Mouse (Mus musculus) retina, postnatal 1 day (tissue): ENCODE measurements around the gene Mtcl1.

ENCODE experiments used
- DNase-seq: peaks from one replicate; pipeline ENCODE4 v3.0.0-alpha.2; 2012

Mtcl1 gene

GRCm38 (mm10) chr17:66320716-66321372, 128.7 kb downstream of the Mtcl1 start:
- DNase-seq: no peak

- peak; percentile 58 for DNase-seq
Measured at GRCm38 (mm10) chr17:66318031-66318430, 131.5 kb downstream of the Mtcl1 start.

- DNase-seq: no peak
Measured at GRCm38 (mm10) chr17:66317576-66317975, 132.0 kb downstream of the Mtcl1 start.

- DNase-seq: no peak
Measured at GRCm38 (mm10) chr17:66317156-66317555, 132.4 kb downstream of the Mtcl1 start.

- peak; percentile 41 for DNase-seq
Measured at GRCm38 (mm10) chr17:66315451-66315850, 134.1 kb downstream of the Mtcl1 start.

- no peak for DNase-seq
Measured at GRCm38 (mm10) chr17:66314566-66315285, 134.8 kb downstream of the Mtcl1 start.

- no peak for DNase-seq
Measured at GRCm38 (mm10) chr17:66301906-66302305, 147.6 kb downstream of the Mtcl1 start.

GRCm38 (mm10) chr17:66301267-66301666, 148.3 kb downstream of the Mtcl1 start:
- no peak for DNase-seq

GRCm38 (mm10) chr17:66297721-66298120, 151.8 kb downstream of the Mtcl1 start:
- no peak for DNase-seq

GRCm38 (mm10) chr17:66293581-66293980, 156.0 kb downstream of the Mtcl1 start:
- no peak for DNase-seq

- DNase-seq: no peak
Measured at GRCm38 (mm10) chr17:66289894-66290293, 159.7 kb downstream of the Mtcl1 start.
